Mouse (Mus musculus) liver, embryonic 16.5 days (tissue): Measurements from ENCODE around the gene Tuba1a. TPM values are rescaled to one million over a fixed set of nuclear protein-coding genes. Genes with fewer than 3 reads are reported as not detected.
"Not testable (repeated sequence)": the region's sequence is repeated elsewhere in the genome, so short reads cannot be mapped to it uniquely, and the experiment has no call there.

Experiments used
- ATAC-seq: fragments of 200-750 bp; cut with Nextera tagmentation; 2 replicates; pipeline ENCODE4 v1.8.0; 2017; ENCODE audit warnings: low read depth, mild to moderate bottlenecking, moderate number of reproducible peaks, moderate library complexity
- H3K27ac ChIP-seq: fragments of 300-500 bp; sonication (generic); 2 replicates; pipeline ENCODE4 v1.5.1; 2014; ENCODE audit warnings: mild to moderate bottlenecking, low read length
- H3K27me3 ChIP-seq: fragments of 300-500 bp; sonication (generic); 2 replicates; pipeline ENCODE4 v1.6.1; 2014; ENCODE audit warnings: low read depth, low read length, mixed read lengths; ENCODE audit not compliant: control insufficient read depth, insufficient read depth
- H3K36me3 ChIP-seq: fragments of 300-500 bp; sonication (generic); 2 replicates; pipeline ENCODE4 v1.6.1; 2014; ENCODE audit warnings: mild to moderate bottlenecking; ENCODE audit not compliant: control insufficient read depth, insufficient read depth
- H3K4me1 ChIP-seq: fragments of 300-500 bp; sonication (generic); 2 replicates; pipeline ENCODE4 v1.6.1; 2014; ENCODE audit warnings: low read depth, low read length, mixed read lengths; ENCODE audit not compliant: control insufficient read depth
- H3K4me2 ChIP-seq: fragments of 300-500 bp; sonication (generic); 2 replicates; pipeline ENCODE4 v1.6.1; 2014; ENCODE audit warnings: low read depth, low read length, mixed read lengths
- H3K4me3 ChIP-seq: fragments of 300-500 bp; sonication (generic); 2 replicates; pipeline ENCODE4 v1.5.1; 2014; ENCODE audit warnings: low read depth, mild to moderate bottlenecking, low read length
- H3K9ac ChIP-seq: fragments of 300-500 bp; sonication (generic); 2 replicates; pipeline ENCODE4 v1.6.1; 2014; ENCODE audit warnings: low read depth, low read length
- H3K9me3 ChIP-seq: fragments of 300-500 bp; sonication (generic); replicated peaks from 2 replicates; pipeline ENCODE4 v1.6.1; 2016; ENCODE audit warnings: low read length; ENCODE audit not compliant: control insufficient read depth
- WGBS: fragments of 180-500 bp; shearing (Covaris S2); extraction: QIAGEN DNeasy Blood & Tissue Kit; methylation state at CpG from one replicate; pipeline ENCODE4 v1.1.7; 2014; ENCODE audit not compliant: insufficient replicate concordance; 5-methylcytosine and 5-hydroxymethylcytosine counted together
- polyA plus RNA-seq: library from polyadenylated mRNA; unstranded; fragments of >200 nt; fragmentation: Nextera tagmentation; extraction: Ambion mirVana; gene quantifications from 2 replicates; pipeline ENCODE4 v1.2.1, GENCODE M21; 2015

The Tuba1a gene
- polyA plus RNA-seq, 1 experiment from 2014 or later: 57.9 TPM

DNA sequence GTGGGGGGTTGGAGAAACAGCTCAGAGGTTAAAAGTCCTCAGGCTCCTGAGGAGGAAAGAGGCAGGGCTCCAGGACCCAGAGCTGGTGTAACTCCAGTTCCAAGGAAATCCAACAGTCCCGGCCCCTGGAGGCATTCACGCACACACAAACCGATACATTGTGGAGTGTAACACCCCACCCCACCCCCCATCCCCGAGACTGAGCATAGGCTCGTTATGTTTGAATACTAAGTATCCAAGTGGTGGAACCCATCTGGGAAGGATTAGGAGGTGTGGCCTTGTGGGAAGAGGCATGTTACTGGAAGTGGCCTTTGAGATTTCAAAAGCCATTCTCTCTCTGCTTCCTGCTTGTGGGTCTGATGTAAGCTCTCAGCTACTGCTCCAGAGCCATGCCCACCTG, 32.0 kb downstream of the Tuba1a start:
- Histone ChIP-seq H3K36me3 (no peaks in the 10 kb centered on the region), H3K4me3 (no peak overlapping the region), H3K27me3 (no peaks in the 10 kb centered on the region), H3K9ac (no peak overlapping the region), H3K4me1 (peaks cover 13% of the 10 kb centered on the region), H3K27ac (no peak overlapping the region), H3K9me3 (0 out of 2 replicates have a peak, but pooled peaks cover 2% of the 10 kb centered on the region), H3K4me2 (no peak overlapping the region)
- ATAC-seq: no peak
- WGBS: 69% methylated on average over 5 of the region's 5 CpGs

GRCm38 (mm10) chr15:98918499-98918895, 35.0 kb downstream of the Tuba1a start:
- peak overlapping the region; percentile 83 for H3K4me3 ChIP-seq
- H3K9ac ChIP-seq: peak overlapping the region; percentile 60
- not testable (repeated sequence) for H3K36me3 ChIP-seq, H3K9me3 ChIP-seq, H3K27me3 ChIP-seq, ATAC-seq
- peak overlapping the region; percentile 61 for H3K4me2 ChIP-seq
- WGBS: 24% methylated on average over 8 of the region's 8 CpGs
- peaks cover 13% of the 10 kb centered on the region for H3K4me1 ChIP-seq
- H3K27ac ChIP-seq: peak overlapping the region; percentile 20

DNA sequence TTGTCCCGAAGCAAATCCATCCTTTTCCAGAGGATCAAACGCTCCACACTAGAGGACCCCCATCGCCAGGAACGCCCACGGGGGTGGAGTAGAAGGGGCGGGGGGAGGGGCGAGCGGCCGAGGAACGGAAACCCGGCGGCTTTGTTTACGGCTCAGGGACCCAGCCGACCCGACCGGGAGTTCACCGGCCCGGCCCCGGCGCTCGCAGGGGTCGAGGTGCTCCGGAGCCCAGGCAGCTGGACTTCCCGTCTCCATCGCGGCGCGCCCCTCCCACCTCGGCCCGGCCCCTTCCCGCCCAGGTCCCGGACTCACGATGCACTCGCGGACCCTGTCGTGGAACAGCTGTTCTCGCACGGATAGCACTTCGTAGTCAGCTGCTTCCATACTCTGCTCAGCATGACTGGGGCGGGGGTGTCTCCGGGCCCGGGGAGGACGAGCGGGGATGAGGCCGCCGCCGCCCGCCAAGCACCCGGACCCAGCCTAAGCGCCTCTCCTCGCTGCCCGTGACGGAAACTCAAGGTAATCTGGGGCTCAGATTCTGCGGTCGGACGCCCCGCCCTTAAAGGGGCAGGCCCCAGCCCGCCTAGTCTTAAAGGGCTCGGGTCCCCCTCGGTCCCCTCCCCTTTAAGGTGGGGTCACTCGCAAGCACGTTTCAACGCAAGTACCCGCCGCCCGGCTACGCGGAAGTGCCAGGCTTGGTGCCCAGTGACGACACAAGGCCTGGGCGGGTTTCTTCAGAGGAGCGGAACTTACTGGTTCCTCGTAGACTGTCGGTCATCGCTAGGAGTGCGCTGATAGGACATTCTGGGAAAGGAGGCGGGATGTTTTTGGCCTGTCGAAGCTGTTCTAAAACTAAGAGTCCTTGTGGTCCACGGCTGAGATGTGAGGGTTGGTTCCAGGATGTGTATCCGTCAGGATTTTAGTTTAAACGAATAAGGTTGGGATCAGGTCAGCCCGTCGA, 35.7 kb downstream of the Tuba1a start, which contains the start of gene Lmbr1l:
TSS of gene Lmbr1l (minus strand) at position 694 of the 961 bp plus-strand sequence.
- H3K9me3 ChIP-seq: no peaks in the 10 kb centered on the region
- H3K9ac ChIP-seq: peak within 1 kb of the TSS; percentile 78
- peak within 1 kb of the TSS; percentile 83 for H3K4me3 ChIP-seq
- peak within 1 kb of the TSS; percentile 82 for H3K4me2 ChIP-seq
- peak; percentile 98 for ATAC-seq
- H3K27ac ChIP-seq: peak within 1 kb of the TSS; percentile 84
- under 1% methylated on average over 80 of the region's 82 CpGs for WGBS
- peaks cover 13% of the 10 kb centered on the region for H3K4me1 ChIP-seq
- H3K36me3 ChIP-seq: no peaks in the 10 kb centered on the region
- no peaks in the 10 kb centered on the region for H3K27me3 ChIP-seq

- ATAC-seq: no peak
- H3K27ac ChIP-seq: peak overlapping the region; percentile 84
- peak overlapping the region; percentile 78 for H3K9ac ChIP-seq
- H3K36me3 ChIP-seq: no peaks in the 10 kb centered on the region
- H3K9me3 ChIP-seq: no peaks in the 10 kb centered on the region
- under 1% methylated on average over 14 of the region's 14 CpGs for WGBS
- peak overlapping the region; percentile 82 for H3K4me2 ChIP-seq
- H3K27me3 ChIP-seq: no peaks in the 10 kb centered on the region
- peak overlapping the region; percentile 83 for H3K4me3 ChIP-seq
- peaks cover 13% of the 10 kb centered on the region for H3K4me1 ChIP-seq
These were observed 36.4 kb downstream of the Tuba1a start for GRCm38 (mm10) chr15:98917091-98917490.

- Histone ChIP-seq H3K4me2 (no peak overlapping the region), H3K4me1 (peaks cover 13% of the 10 kb centered on the region), H3K36me3 (no peaks in the 10 kb centered on the region), H3K27me3 (no peaks in the 10 kb centered on the region), H3K27ac (no peak overlapping the region), H3K9ac (no peak overlapping the region), H3K4me3 (no peak overlapping the region), H3K9me3 (no peaks in the 10 kb centered on the region)
- 90% methylated on average over 4 of the region's 4 CpGs for WGBS
- no peak for ATAC-seq
These were observed 37.5 kb downstream of the Tuba1a start for GRCm38 (mm10) chr15:98916016-98916415.

GRCm38 (mm10) chr15:98914903-98915302, 38.6 kb downstream of the Tuba1a start:
- no peak overlapping the region for H3K4me2 ChIP-seq
- no peak for ATAC-seq
- WGBS: 76% methylated on average over 6 of the region's 6 CpGs
- H3K9ac ChIP-seq: no peak overlapping the region
- H3K27ac ChIP-seq: no peak overlapping the region
- H3K9me3 ChIP-seq: no peaks in the 10 kb centered on the region
- H3K27me3 ChIP-seq: no peaks in the 10 kb centered on the region
- no peak overlapping the region for H3K4me3 ChIP-seq
- H3K4me1 ChIP-seq: peaks cover 13% of the 10 kb centered on the region
- no peaks in the 10 kb centered on the region for H3K36me3 ChIP-seq

DNA sequence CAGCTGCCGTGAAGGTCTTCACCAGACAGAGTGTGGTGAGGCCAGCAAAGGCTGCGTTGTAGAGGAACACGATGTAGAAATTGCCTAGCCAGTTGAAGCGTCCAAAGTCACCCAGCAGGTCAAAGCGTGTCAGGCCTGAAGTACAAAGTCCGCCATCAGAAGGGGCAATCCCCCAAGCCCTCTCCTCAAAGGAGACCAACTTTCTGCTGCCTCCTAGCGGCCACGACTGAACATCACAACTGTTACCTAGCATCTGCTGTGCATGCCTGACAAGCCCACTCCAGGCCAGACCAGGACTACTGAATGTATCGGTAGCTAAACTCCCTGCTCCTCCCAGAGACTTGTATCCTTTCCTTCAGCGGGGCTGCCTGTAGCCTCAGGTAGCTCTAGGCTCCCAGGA, 48.8 kb downstream of the Tuba1a start:
- 35% methylated on average over 10 of the region's 10 CpGs for WGBS
- no peak overlapping the region for H3K9ac ChIP-seq
- H3K4me2 ChIP-seq: no peak overlapping the region
- H3K9me3 ChIP-seq: no peaks in the 10 kb centered on the region
- peaks cover 4% of the 10 kb centered on the region; the same call in 1 of the 2 replicates for H3K36me3 ChIP-seq
- no peaks in the 10 kb centered on the region for H3K4me1 ChIP-seq
- no peak overlapping the region for H3K4me3 ChIP-seq
- no peak overlapping the region for H3K27ac ChIP-seq
- peaks cover 6% of the 10 kb centered on the region for H3K27me3 ChIP-seq
- ATAC-seq: no peak

- Histone ChIP-seq H3K4me2 (no peak overlapping the region), H3K27ac (no peak overlapping the region), H3K4me1 (no peaks in the 10 kb centered on the region; the same call in 1 of the 2 replicates), H3K4me3 (no peak overlapping the region), H3K9ac (no peak overlapping the region), H3K36me3 (no peaks in the 10 kb centered on the region), H3K9me3 (no peaks in the 10 kb centered on the region), H3K27me3 (peaks cover 27% of the 10 kb centered on the region)
- no peak for ATAC-seq
- WGBS: 84% methylated on average over 2 of the region's 2 CpGs
These were observed 50.9 kb downstream of the Tuba1a start for GRCm38 (mm10) chr15:98902600-98902999.

DNA sequence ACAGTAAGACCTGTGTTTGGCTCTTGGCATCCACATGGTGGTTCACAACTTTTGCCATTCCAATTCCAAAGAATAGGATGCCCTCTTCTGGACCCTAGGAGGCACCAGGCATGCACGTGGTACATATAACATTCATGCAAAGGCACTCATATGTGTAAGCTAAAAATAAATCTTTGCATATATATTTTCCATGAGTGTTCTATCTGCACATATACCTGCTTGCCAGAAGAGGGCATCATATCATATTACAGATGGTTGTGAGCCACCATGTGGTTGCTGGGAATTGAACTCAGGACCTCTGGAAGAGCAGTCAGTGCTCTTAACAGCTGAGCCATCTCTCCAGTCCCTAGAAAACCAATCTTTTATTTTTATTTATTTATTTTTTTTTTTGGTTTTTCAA, 52.0 kb downstream of the Tuba1a start:
- ATAC-seq: no peak
- no peaks in the 10 kb centered on the region; the same call in 1 of the 2 replicates for H3K4me1 ChIP-seq
- H3K4me3 ChIP-seq: no peak overlapping the region
- no peak overlapping the region for H3K27ac ChIP-seq
- H3K27me3 ChIP-seq: peaks cover 38% of the 10 kb centered on the region
- WGBS: 39% methylated on average over 1 of the region's 1 CpGs
- H3K4me2 ChIP-seq: no peak overlapping the region
- H3K9ac ChIP-seq: no peak overlapping the region
- H3K9me3 ChIP-seq: no peaks in the 10 kb centered on the region
- H3K36me3 ChIP-seq: no peaks in the 10 kb centered on the region
